Mouse (Mus musculus) cerebellum, adult 9-10 months (tissue): ENCODE measurements around the gene Zfp583.

Source experiments
- DNase-seq: peaks from one replicate; pipeline ENCODE4 v3.0.0; 2022

Zfp583 gene

GRCm38 (mm10) chr7:6285366-6285765, 45.7 kb downstream of the Zfp583 start:
- peak; percentile 53 for DNase-seq

DNA sequence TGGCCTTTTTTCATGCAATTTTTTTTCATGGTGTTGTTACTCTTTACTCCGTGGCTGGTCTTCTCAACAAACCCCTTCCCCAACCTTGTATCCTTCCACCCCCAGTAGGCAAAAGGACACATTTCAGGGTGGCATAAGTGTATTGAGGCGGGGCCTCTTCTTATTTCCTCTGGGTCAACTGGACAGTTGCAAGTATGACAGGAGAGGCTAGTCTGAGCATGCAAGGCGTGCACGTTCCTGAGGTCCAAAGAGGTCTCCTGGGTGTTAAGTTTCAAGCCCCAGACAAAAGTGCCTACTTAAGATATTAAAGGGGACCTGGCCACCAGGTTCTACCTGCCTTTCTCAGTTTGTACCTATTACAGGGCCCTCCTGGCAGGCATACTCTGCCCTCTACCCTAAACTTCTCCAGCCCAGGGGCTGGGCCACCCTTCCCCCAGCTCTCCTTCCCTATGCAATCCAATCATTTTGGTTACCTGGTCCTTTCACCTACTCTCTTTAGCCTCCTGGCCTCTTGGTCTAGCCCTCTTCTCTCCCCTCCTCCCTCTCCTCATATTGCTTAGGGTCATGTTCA, 46.6 kb downstream of the Zfp583 start:
- DNase-seq, result peak; percentile 64

- peak; percentile 87 for DNase-seq
Observed at GRCm38 (mm10) chr7:6283451-6284075, 47.5 kb downstream of the Zfp583 start.

DNA sequence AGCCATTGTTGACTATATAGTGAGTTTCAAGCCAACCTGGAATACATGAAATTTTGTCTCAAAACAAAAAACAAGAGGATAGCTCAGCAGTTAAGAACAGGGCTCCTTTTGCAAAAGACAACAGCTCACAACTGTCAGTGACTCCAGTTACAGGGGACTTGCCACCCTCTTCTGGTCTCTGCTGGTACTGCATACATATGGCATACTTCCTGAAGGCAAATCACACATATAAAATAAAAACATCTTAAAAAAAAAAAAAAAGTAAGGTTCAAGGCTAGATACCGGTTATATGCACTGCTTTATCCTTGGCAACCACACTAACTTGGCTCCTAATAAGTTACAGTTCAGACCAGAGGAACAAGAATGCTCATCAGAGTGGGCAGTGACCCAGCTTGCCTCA, 48.3 kb downstream of the Zfp583 start:
- DNase-seq, result peak; percentile 89

GRCm38 (mm10) chr7:6277906-6278305, 53.2 kb downstream of the Zfp583 start:
- DNase-seq, result no peak

GRCm38 (mm10) chr7:6265695-6266094, 65.4 kb downstream of the Zfp583 start:
- DNase-seq, result no peak
